Mouse (Mus musculus) CH12.LX (cell line): Measurements from ENCODE around the gene Kmt5c. TPM values are rescaled to one million over a fixed set of nuclear protein-coding genes. Genes with fewer than 3 reads are reported as not detected.

Experiments
- DNase-seq: peaks from one replicate; pipeline ENCODE4 v3.0.0-alpha.2; 2013; ENCODE audit errors: extremely low read depth
- H3K27ac ChIP-seq: 2 replicates; pipeline ENCODE4 v1.5.1; 2012; ENCODE audit warnings: low read depth, mild to moderate bottlenecking, control low read depth, moderate library complexity; ENCODE audit not compliant: insufficient read depth
- H3K27me3 ChIP-seq: replicated peaks from 2 replicates; pipeline ENCODE3; 2012; ENCODE audit warnings: inconsistent platforms
- H3K36me3 ChIP-seq, 2 experiments: replicated peaks in 1 of 2; 2 replicates each; pipeline versions ENCODE3 to v1.6.1; 2012; ENCODE audit warnings: inconsistent platforms in 1 of 2, low read length in 1 of 2, mild to moderate bottlenecking in 1 of 2, mixed read lengths in 1 of 2, moderate library complexity in 1 of 2; ENCODE audit not compliant: control insufficient read depth in 1 of 2, insufficient read depth in 1 of 2
- H3K4me1 ChIP-seq, 2 experiments: 2 replicates each; pipeline ENCODE4 v1.6.1; 2012; ENCODE audit warnings: inconsistent platforms in 1 of 2, moderate library complexity in 1 of 2; ENCODE audit not compliant: insufficient read depth in 2 of 2, control insufficient read depth in 1 of 2
- H3K4me2 ChIP-seq: 2 replicates; pipeline ENCODE4 v1.6.1; 2012; ENCODE audit warnings: low read depth, mild to moderate bottlenecking, control low read depth; ENCODE audit not compliant: poor library complexity, insufficient read depth, severe bottlenecking
- H3K4me3 ChIP-seq, 3 experiments: fragments of 150-350 bp in 1 of 3; sonication (generic) in 1 of 3; replicated peaks in 1 of 3; 2 replicates each; pipeline versions ENCODE3 to v1.5.1; 2011 to 2012; ENCODE audit warnings: low read depth in 2 of 3, low read length in 2 of 3, mild to moderate bottlenecking in 2 of 3, moderate library complexity in 2 of 3, control low read depth in 1 of 3, improper control_type of control experiment in 1 of 3, inconsistent platforms in 1 of 3, mixed read lengths in 1 of 3; ENCODE audit not compliant: poor library complexity in 1 of 3
- H3K79me2 ChIP-seq: replicated peaks from 2 replicates; pipeline ENCODE4 v1.6.1; 2012; ENCODE audit warnings: mild to moderate bottlenecking, moderate library complexity; ENCODE audit not compliant: control insufficient read depth, poor library complexity, insufficient read depth, severe bottlenecking; ENCODE audit errors: extremely low read depth
- H3K9ac ChIP-seq: 2 replicates; pipeline ENCODE4 v1.6.1; 2012; ENCODE audit warnings: low read depth, mild to moderate bottlenecking, control low read depth, moderate library complexity; ENCODE audit not compliant: insufficient read depth
- H3K9me3 ChIP-seq: replicated peaks from 2 replicates; pipeline ENCODE3; 2012; ENCODE audit warnings: low read length, inconsistent platforms, mixed read lengths
- CHD1 ChIP-seq: IDR thresholded peaks from 2 replicates; pipeline ENCODE4 v1.6.1; 2012; ENCODE audit warnings: low read depth, low read length, improper control_type of control experiment, inconsistent platforms
- CHD2 ChIP-seq: IDR thresholded peaks from 2 replicates; pipeline ENCODE4 v1.6.1; 2011; ENCODE audit warnings: low read length, improper control_type of control experiment
- ETS1 ChIP-seq: conservative IDR thresholded peaks from 2 replicates; pipeline ENCODE4 v1.6.1; 2012; ENCODE audit warnings: low read depth, mild to moderate bottlenecking, inconsistent platforms, low read length, improper control_type of control experiment, moderate library complexity
- GABPA ChIP-seq: IDR thresholded peaks from 2 replicates; pipeline ENCODE4 v1.6.1; 2012; ENCODE audit warnings: low read depth, low read length, improper control_type of control experiment, inconsistent platforms; ENCODE audit not compliant: insufficient replicate concordance
- IRF4 ChIP-seq: IDR thresholded peaks from 2 replicates; pipeline ENCODE4 v1.6.1; 2014; ENCODE audit warnings: low read depth, mild to moderate bottlenecking, inconsistent platforms, low read length, improper control_type of control experiment
- JUN ChIP-seq: IDR thresholded peaks from 2 replicates; pipeline ENCODE4 v1.6.1; 2011; ENCODE audit warnings: low read depth, mild to moderate bottlenecking, low read length, improper control_type of control experiment, moderate library complexity; ENCODE audit not compliant: insufficient read depth
- KAT2A ChIP-seq: IDR thresholded peaks from 2 replicates; pipeline ENCODE4 v1.6.1; 2012; ENCODE audit warnings: low read length, improper control_type of control experiment, inconsistent platforms; ENCODE audit not compliant: insufficient replicate concordance
- MAX ChIP-seq: IDR thresholded peaks from 2 replicates; pipeline ENCODE4 v1.6.1; 2011; ENCODE audit warnings: low read length, improper control_type of control experiment
- MAZ ChIP-seq: IDR thresholded peaks from 2 replicates; pipeline ENCODE4 v1.6.1; 2012; ENCODE audit warnings: low read depth, mild to moderate bottlenecking, inconsistent platforms, low read length, improper control_type of control experiment, moderate library complexity
- MEF2A ChIP-seq: IDR thresholded peaks from 2 replicates; pipeline ENCODE4 v1.6.1; 2014; ENCODE audit warnings: low read depth, mild to moderate bottlenecking, inconsistent platforms, low read length, improper control_type of control experiment, borderline replicate concordance
- MXI1 ChIP-seq: IDR thresholded peaks from 2 replicates; pipeline ENCODE4 v1.6.1; 2011; ENCODE audit warnings: mild to moderate bottlenecking, low read depth, low read length, improper control_type of control experiment
- MYC ChIP-seq: IDR thresholded peaks from 2 replicates; pipeline ENCODE4 v1.6.1; 2011; ENCODE audit warnings: low read depth, mild to moderate bottlenecking, improper control_type of control experiment, low read length
- RAD21 ChIP-seq: IDR thresholded peaks from 2 replicates; pipeline ENCODE4 v1.6.1; 2011; ENCODE audit warnings: low read depth, mild to moderate bottlenecking, low read length, improper control_type of control experiment, moderate library complexity
- SIN3A ChIP-seq: IDR thresholded peaks from 2 replicates; pipeline ENCODE4 v1.6.1; 2012; ENCODE audit warnings: low read length, improper control_type of control experiment, inconsistent platforms
- SMC3 ChIP-seq: IDR thresholded peaks from 2 replicates; pipeline ENCODE4 v1.6.1; 2011; ENCODE audit warnings: low read depth, low read length, improper control_type of control experiment
- TBP ChIP-seq: conservative IDR thresholded peaks from 2 replicates; pipeline ENCODE4 v1.6.1; 2011; ENCODE audit warnings: low read depth, low read length, improper control_type of control experiment
- TCF12 ChIP-seq: IDR thresholded peaks from 2 replicates; pipeline ENCODE4 v1.6.1; 2014; ENCODE audit warnings: low read depth, mild to moderate bottlenecking, inconsistent platforms, low read length, improper control_type of control experiment
- USF2 ChIP-seq: conservative IDR thresholded peaks from 2 replicates; pipeline ENCODE4 v1.6.1; 2011; ENCODE audit warnings: low read depth, low read length, improper control_type of control experiment
- ZKSCAN1 ChIP-seq: IDR thresholded peaks from 2 replicates; pipeline ENCODE4 v1.6.1; 2012; ENCODE audit warnings: low read depth, inconsistent platforms, low read length, improper control_type of control experiment, borderline replicate concordance
- ZMIZ1 ChIP-seq: IDR thresholded peaks from 2 replicates; pipeline ENCODE4 v1.6.1; 2012; ENCODE audit warnings: low read depth, mild to moderate bottlenecking, inconsistent platforms, low read length, improper control_type of control experiment
- ZNF384 ChIP-seq: IDR thresholded peaks from 2 replicates; pipeline ENCODE4 v1.6.1; 2012; ENCODE audit warnings: low read depth, low read length, improper control_type of control experiment, inconsistent platforms
- dilution Hi-C: fragments of 300-500 bp; cut with MboI; formaldehyde crosslinking; loops from 2 replicates; pipeline ENCODE4 v1.14.3; 2020; ENCODE audit warnings: low sequenced_read_pairs; ENCODE audit not compliant: extremely low pct_unique_long_range_greater_than_20kb, extremely low pct_ligation_motif_present
- in situ Hi-C: fragments of 300-500 bp; cut with MboI; formaldehyde crosslinking; loops from 3 replicates; pipeline ENCODE4 v1.14.3; 2019; ENCODE audit warnings: low sequenced_read_pairs, low pct_ligation_motif_present, low pct_unique_long_range_greater_than_20kb, mixed read lengths
- polyA plus RNA-seq: library from polyadenylated mRNA; unstranded; fragments of >175 nt; gene quantifications from 2 replicates; pipeline ENCODE4 v1.2.1, GENCODE M21; 2012; ENCODE audit warnings: low read depth; ENCODE audit not compliant: insufficient read length
- total RNA-seq, 2 experiments: library from RNA; depleted of rRNA; stranded (reverse); fragments of 300-350 nt in 1 of 2; fragments of >200 nt in 1 of 2; gene quantifications; 2 replicates each; pipeline ENCODE4 v1.2.3; 2012 to 2014

Kmt5c gene
- total and polyA plus RNA-seq, 3 experiments: 41.2 to 46.7 (median 41.3) TPM

DNA sequence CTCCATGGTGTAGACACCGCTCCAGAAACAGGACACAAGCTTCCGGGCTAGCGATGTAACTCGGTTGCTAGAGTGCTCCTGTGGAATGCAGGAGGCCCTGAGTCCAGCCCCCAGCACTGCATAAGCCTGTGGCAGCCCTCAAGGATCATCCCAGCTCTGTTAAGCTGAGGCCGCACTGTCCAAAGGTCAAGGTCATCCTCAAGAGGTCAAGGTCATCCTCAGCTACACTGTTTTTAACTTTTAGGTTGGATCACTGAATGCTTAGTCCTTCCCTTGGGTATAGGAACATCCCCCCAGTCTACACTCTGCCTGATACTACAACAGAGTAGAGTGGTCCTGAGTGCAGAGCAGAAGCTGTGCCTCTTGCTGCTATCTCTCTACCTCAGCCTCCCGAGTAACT lies 46.9 kb upstream of the Kmt5c start:
- no peak overlapping the region for H3K27ac ChIP-seq
- H3K9ac ChIP-seq: no peak overlapping the region
- dilution Hi-C loops (no loop called here), in situ Hi-C loops (no loop called here)
- H3K79me2 ChIP-seq: no peaks in the 10 kb centered on the region
- H3K27me3 ChIP-seq: peaks cover 3% of the 10 kb centered on the region
- H3K9me3 ChIP-seq: no peaks in the 10 kb centered on the region
- TF ChIP-seq MAX (no peak), MXI1 (no peak), RAD21 (no peak), MEF2A (no peak), ETS1 (no peak), MYC (no peak), ZKSCAN1 (no peak), TBP (no peak), ZMIZ1 (no peak), KAT2A (no peak), USF2 (no peak), SIN3A (no peak), CHD2 (no peak), GABPA (no peak), SMC3 (no peak), ZNF384 (no peak), JUN (no peak), TCF12 (no peak), MAZ (no peak)
- no peak overlapping the region for H3K4me2 ChIP-seq
- DNase-seq: no peak
- no peak overlapping the region for H3K4me3 ChIP-seq
- no peaks in the 10 kb centered on the region for H3K4me1 ChIP-seq
- H3K36me3 ChIP-seq: no peaks in the 10 kb centered on the region

DNA sequence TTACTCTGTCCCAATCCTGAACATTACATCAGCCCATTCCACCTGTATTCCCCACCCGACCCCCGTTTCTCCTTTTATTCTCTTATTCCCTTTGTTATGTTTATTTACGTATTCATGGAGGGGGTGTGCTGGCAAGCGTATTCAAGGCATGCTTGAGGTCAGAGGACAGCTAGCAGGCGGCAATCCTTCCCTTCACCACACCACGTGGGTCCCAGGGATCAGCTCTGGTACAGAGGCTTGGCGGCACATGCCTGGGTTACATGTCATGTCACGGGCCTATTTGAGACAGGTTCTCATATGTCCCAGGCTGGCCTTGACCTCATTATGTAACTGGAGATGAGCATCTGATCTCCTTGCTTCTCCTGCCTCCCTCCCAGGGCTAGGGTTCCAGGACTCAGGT lies 37.6 kb upstream of the Kmt5c start:
- H3K4me1 ChIP-seq: no peaks in the 10 kb centered on the region
- dilution Hi-C loops: no loop called here
- H3K36me3 ChIP-seq: no peaks in the 10 kb centered on the region
- no peaks in the 10 kb centered on the region for H3K79me2 ChIP-seq
- no peak overlapping the region for H3K27ac ChIP-seq
- H3K9ac ChIP-seq: no peak overlapping the region
- H3K4me3 ChIP-seq: no peak overlapping the region
- in situ Hi-C loops: loop anchor here (10.0 kb wide), 1 partner anchor 82 kb away; the partner anchor contains the start of genes Il11, Tmem190 and Tmem238
- DNase-seq: no peak
- H3K4me2 ChIP-seq: no peak overlapping the region
- H3K9me3 ChIP-seq: no peaks in the 10 kb centered on the region
- TF ChIP-seq CHD1 (no peak), TBP (no peak), USF2 (no peak), ETS1 (no peak), IRF4 (no peak)
- no peaks in the 10 kb centered on the region for H3K27me3 ChIP-seq
